In the genomic region with DNA sequence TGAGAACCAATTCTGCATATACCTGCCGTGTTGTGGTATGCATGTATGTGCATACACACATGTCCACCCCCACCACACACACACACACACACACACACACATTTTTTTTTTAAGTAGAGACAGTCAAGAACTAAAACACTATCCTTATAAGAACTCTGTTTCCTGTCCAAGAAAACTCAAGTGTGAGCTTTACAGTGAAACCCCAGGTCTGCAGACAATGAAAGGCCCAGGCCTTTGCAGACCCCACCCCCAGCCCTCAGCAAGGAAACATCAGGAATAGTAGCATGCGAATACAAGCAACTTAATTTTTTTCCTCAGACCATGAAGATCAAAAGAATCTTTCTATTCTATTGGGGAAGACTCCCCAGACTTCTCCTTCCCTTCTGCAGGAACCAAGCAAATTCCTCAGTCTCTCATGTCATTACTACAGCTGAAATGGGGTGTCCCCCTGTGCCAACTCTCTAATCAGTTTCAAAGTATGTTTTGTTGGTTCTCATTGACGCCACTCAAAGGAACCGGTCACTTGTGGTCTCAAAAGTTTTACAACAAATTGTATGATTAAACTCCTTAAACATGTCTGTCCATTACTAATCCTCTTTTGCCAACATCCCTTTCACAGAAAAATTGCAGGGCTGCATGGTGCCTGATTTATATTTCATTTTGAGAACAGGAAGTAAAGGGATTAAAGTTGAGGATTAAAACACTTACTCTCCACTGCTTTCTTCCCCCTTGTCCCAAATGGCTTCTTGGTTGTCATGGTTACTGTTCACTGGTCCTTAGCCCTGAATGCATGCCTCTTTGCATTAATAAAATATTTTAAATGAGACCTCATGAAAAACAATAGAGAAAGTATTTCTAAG, we compare ENCODE assay signal across 16 mouse cellular contexts.
DNase-seq lines count a peak whose midpoint lies in the region; ATAC-seq and TF ChIP-seq lines count a peak whose summit lies in the region.
"Had no signal": no experiment of that assay in that cellular context is flagged by ENCODE, and none has a peak within 500 bp of the region (broad histone marks: within the 10 kb centered on the region; RNA-seq: fewer than 3 reads in every experiment).

No protein-coding gene starts in this region.

- peak overlapping the region; percentile 37; the same call in 1 of the 2 replicates for H3K27ac ChIP-seq in forebrain, embryonic 11.5 days (ENCODE audit: low read depth, low read length)
- no peak overlapping the region for H3K27ac ChIP-seq in forebrain, postnatal 0 days (ENCODE audit: low read depth, low read length)
- 0 out of 2 replicates have a peak overlapping the region, but pooled peaks have one; percentile 18 for H3K27ac ChIP-seq in kidney, embryonic 15.5 days
- H3K27ac ChIP-seq in kidney, embryonic 16.5 days (ENCODE audit: low read length), result no peak overlapping the region
- H3K27ac ChIP-seq in midbrain, embryonic 16.5 days (ENCODE audit: low read length), result peak overlapping the region; percentile 38; the same call in 1 of the 2 replicates
- H3K27ac ChIP-seq: neural tube, embryonic 13.5 days had no signal

- H3K4me3 ChIP-seq in forebrain, embryonic 11.5 days (ENCODE audit: low read depth, low read length), result no peak overlapping the region
- no peak overlapping the region for H3K4me3 ChIP-seq in forebrain, postnatal 0 days (ENCODE audit: low read depth, low read length)
- H3K4me3 ChIP-seq in kidney, embryonic 15.5 days (replicated peaks), result no peak overlapping the region
- H3K4me3 ChIP-seq in kidney, embryonic 16.5 days (ENCODE audit: low read length), result no peak overlapping the region
- no peak overlapping the region for H3K4me3 ChIP-seq in midbrain, embryonic 16.5 days (ENCODE audit: low read depth, low read length)
- H3K4me3 ChIP-seq: embryonic facial prominence, embryonic 15.5 days; heart, embryonic 12.5 days; neural tube, embryonic 13.5 days had no signal

- DNase-seq in forebrain, embryonic 11.5 days (ENCODE audit: low spot score), result no peak
- no peak for DNase-seq in forebrain, postnatal 0 days
- DNase-seq in hindlimb bud, embryonic 11.5 days (ENCODE audit: extremely low spot score, low read depth, low spot score), result peak; percentile 44
- DNase-seq in layer of hippocampus, adult 11-12 months (ENCODE audit: low spot score), result no peak
- no peak for DNase-seq in spleen, postnatal 36 days (ENCODE audit: low spot score in 2 of 2)
- DNase-seq: cerebellum, adult 11 months; cerebellum, postnatal 25 days; gastrocnemius, postnatal 25 days; kidney, adult 9 months; lung, postnatal 14 days had no signal

- WGBS in forebrain, embryonic 11.5 days, result 22% methylated on average over 4 of the region's 4 CpGs
- WGBS in forebrain, postnatal 0 days, result 27% methylated on average over 4 of the region's 4 CpGs
- 76% methylated on average over 4 of the region's 4 CpGs for WGBS in kidney, embryonic 15.5 days
- 77% methylated on average over 4 of the region's 4 CpGs for WGBS in kidney, embryonic 16.5 days
- WGBS in midbrain, embryonic 16.5 days, result 16% methylated on average over 4 of the region's 4 CpGs

- H3K4me1 ChIP-seq in forebrain, embryonic 11.5 days (replicated peaks; ENCODE audit: control insufficient read depth, insufficient read depth, low read length), result peaks cover 13% of the 10 kb centered on the region; the same call in 1 of the 2 replicates
- H3K4me1 ChIP-seq in forebrain, postnatal 0 days (ENCODE audit: insufficient read depth), result 0 out of 2 replicates have a peak, but pooled peaks cover 3% of the 10 kb centered on the region
- H3K4me1 ChIP-seq in kidney, embryonic 15.5 days, result peaks cover 23% of the 10 kb centered on the region
- H3K4me1 ChIP-seq in kidney, embryonic 16.5 days (ENCODE audit: insufficient read depth, low read length), result peaks cover 13% of the 10 kb centered on the region
- H3K4me1 ChIP-seq in midbrain, embryonic 16.5 days (ENCODE audit: control insufficient read depth, insufficient read depth, low read length), result peaks cover 28% of the 10 kb centered on the region

- no peak for TF ChIP-seq CTCF in forebrain, postnatal 0 days (IDR thresholded peaks at IDR 0.05; ENCODE audit: low read depth)

- H3K36me3 ChIP-seq in forebrain, embryonic 11.5 days (ENCODE audit: control insufficient read depth, insufficient read depth, low read length), result no peaks in the 10 kb centered on the region
- no peaks in the 10 kb centered on the region for H3K36me3 ChIP-seq in forebrain, postnatal 0 days (ENCODE audit: insufficient read depth)
- no peaks in the 10 kb centered on the region for H3K36me3 ChIP-seq in kidney, embryonic 15.5 days
- H3K36me3 ChIP-seq in kidney, embryonic 16.5 days (ENCODE audit: insufficient read depth, low read length), result no peaks in the 10 kb centered on the region
- no peaks in the 10 kb centered on the region for H3K36me3 ChIP-seq in midbrain, embryonic 16.5 days (ENCODE audit: control insufficient read depth, insufficient read depth, low read length)
- H3K36me3 ChIP-seq: embryonic facial prominence, embryonic 15.5 days; heart, embryonic 12.5 days; neural tube, embryonic 13.5 days had no signal

- no peaks in the 10 kb centered on the region for H3K9me3 ChIP-seq in forebrain, embryonic 11.5 days (ENCODE audit: control insufficient read depth, low read length)
- no peaks in the 10 kb centered on the region for H3K9me3 ChIP-seq in forebrain, postnatal 0 days (ENCODE audit: low read length)
- H3K9me3 ChIP-seq in kidney, embryonic 15.5 days (replicated peaks), result no peaks in the 10 kb centered on the region
- no peaks in the 10 kb centered on the region for H3K9me3 ChIP-seq in kidney, embryonic 16.5 days (ENCODE audit: low read length)
- H3K9me3 ChIP-seq in midbrain, embryonic 16.5 days (replicated peaks; ENCODE audit: control insufficient read depth, low read length, poor library complexity, severe bottlenecking), result no peaks in the 10 kb centered on the region
- H3K9me3 ChIP-seq: embryonic facial prominence, embryonic 15.5 days; neural tube, embryonic 13.5 days had no signal

- H3K4me2 ChIP-seq in forebrain, embryonic 11.5 days (ENCODE audit: low read depth, low read length, severe bottlenecking), result no peak overlapping the region
- no peak overlapping the region for H3K4me2 ChIP-seq in forebrain, postnatal 0 days (ENCODE audit: low read depth)
- no peak overlapping the region for H3K4me2 ChIP-seq in kidney, embryonic 15.5 days
- no peak overlapping the region for H3K4me2 ChIP-seq in kidney, embryonic 16.5 days (replicated peaks; ENCODE audit: low read depth, low read length)
- H3K4me2 ChIP-seq in midbrain, embryonic 16.5 days (ENCODE audit: low read length), result no peak overlapping the region
- H3K4me2 ChIP-seq: embryonic facial prominence, embryonic 15.5 days; neural tube, embryonic 13.5 days had no signal

- ATAC-seq in forebrain, embryonic 11.5 days (replicated peaks; ENCODE audit: low FRiP score), result peak; percentile 77
- no peak for ATAC-seq in forebrain, postnatal 0 days
- ATAC-seq in kidney, embryonic 15.5 days (replicated peaks; ENCODE audit: low FRiP score), result no peak
- no peak for ATAC-seq in kidney, embryonic 16.5 days (ENCODE audit: low FRiP score, low TSS enrichment)
- ATAC-seq in midbrain, embryonic 16.5 days, result peak; percentile 50

- H3K27me3 ChIP-seq in forebrain, embryonic 11.5 days (ENCODE audit: control insufficient read depth, insufficient read depth, low read length), result peaks cover 26% of the 10 kb centered on the region
- H3K27me3 ChIP-seq in forebrain, postnatal 0 days (ENCODE audit: insufficient read depth, low read length), result no peaks in the 10 kb centered on the region
- no peaks in the 10 kb centered on the region for H3K27me3 ChIP-seq in kidney, embryonic 15.5 days
- no peaks in the 10 kb centered on the region for H3K27me3 ChIP-seq in kidney, embryonic 16.5 days (ENCODE audit: insufficient read depth, low read length)
- H3K27me3 ChIP-seq in midbrain, embryonic 16.5 days (ENCODE audit: control insufficient read depth, insufficient read depth, low read depth, low read length), result no peaks in the 10 kb centered on the region; the same call in 1 of the 2 replicates
- H3K27me3 ChIP-seq: embryonic facial prominence, embryonic 15.5 days; heart, embryonic 12.5 days; neural tube, embryonic 13.5 days had no signal

- H3K9ac ChIP-seq in forebrain, embryonic 11.5 days (ENCODE audit: low read length), result no peak overlapping the region
- H3K9ac ChIP-seq in forebrain, postnatal 0 days, result no peak overlapping the region
- H3K9ac ChIP-seq in kidney, embryonic 15.5 days, result no peak overlapping the region
- H3K9ac ChIP-seq in kidney, embryonic 16.5 days (replicated peaks; ENCODE audit: low read length), result no peak overlapping the region
- H3K9ac ChIP-seq in midbrain, embryonic 16.5 days (ENCODE audit: low read depth, low read length), result no peak overlapping the region
- H3K9ac ChIP-seq: embryonic facial prominence, embryonic 15.5 days; heart, embryonic 12.5 days; neural tube, embryonic 13.5 days had no signal

Comparison
In these comparisons a context has a peak if more than half of its experiments do, and no peak if none do; other contexts are left out.
1. ATAC-seq: peak in forebrain, embryonic 11.5 days (single experiment) and midbrain, embryonic 16.5 days (single experiment); none in forebrain, postnatal 0 days (single experiment), kidney, embryonic 15.5 days (single experiment) and kidney, embryonic 16.5 days (single experiment).
2. H3K27ac ChIP-seq: peak in forebrain, embryonic 11.5 days (single experiment), kidney, embryonic 15.5 days (single experiment) and midbrain, embryonic 16.5 days (single experiment); none in forebrain, postnatal 0 days (single experiment) and kidney, embryonic 16.5 days (single experiment).